Mouse (Mus musculus): ENCODE results near the gene Fam19a5. TPM values are rescaled to one million over a fixed set of nuclear protein-coding genes. Genes with fewer than 3 reads are reported as not detected.

Fam19a5 gene
- total and polyA plus RNA-seq, 2 experiments from 2014 or later, result 33.0 to 145 TPM

DNA sequence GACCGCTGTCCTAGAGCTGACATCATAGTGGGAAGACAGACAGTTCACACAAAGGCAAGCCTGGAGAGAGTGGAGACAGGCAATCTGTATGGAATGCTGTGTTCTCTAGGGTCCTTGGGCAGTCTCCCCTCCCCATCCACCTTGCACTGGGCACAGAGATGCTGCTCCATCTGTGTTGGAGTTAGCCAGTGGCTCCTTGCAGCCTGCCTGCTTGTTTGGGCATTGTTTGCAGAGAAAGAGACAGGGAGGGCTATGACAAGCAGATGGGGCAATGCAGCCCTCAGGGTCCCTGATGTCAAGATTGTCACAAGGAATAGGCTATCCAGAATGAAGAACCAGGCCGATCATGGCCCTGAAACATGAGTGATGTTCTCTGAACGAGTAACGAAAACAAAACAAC lies 5.6 kb downstream of the Fam19a5 start:
- H3K27ac ChIP-seq (ENCODE audit: low read depth, low read length), result no peak overlapping the region
- H3K9me3 ChIP-seq (ENCODE audit: low read length), result no peaks in the 10 kb centered on the region
- ATAC-seq (ENCODE audit: low FRiP score), result no peak
- peaks cover 18% of the 10 kb centered on the region; the same call in 1 of the 2 replicates for H3K4me1 ChIP-seq (ENCODE audit: insufficient read depth, low read length)
- H3K4me3 ChIP-seq (ENCODE audit: low read depth, low read length), result no peak overlapping the region
- H3K4me2 ChIP-seq (ENCODE audit: low read depth, low read length, poor library complexity, severe bottlenecking), result no peak overlapping the region; the same call in 1 of the 2 replicates
- H3K36me3 ChIP-seq (ENCODE audit: insufficient read depth, low read length), result no peaks in the 10 kb centered on the region
- no peak overlapping the region for H3K9ac ChIP-seq (replicated peaks; ENCODE audit: low read length, poor library complexity, severe bottlenecking)
- DNase-seq (ENCODE audit: low spot score), result no peak
- TF ChIP-seq CTCF (IDR thresholded peaks at IDR 0.05), result no peak
- no peaks in the 10 kb centered on the region for H3K27me3 ChIP-seq (ENCODE audit: insufficient read depth, low read length)
- 65% methylated on average over 4 of the region's 4 CpGs for WGBS

DNA sequence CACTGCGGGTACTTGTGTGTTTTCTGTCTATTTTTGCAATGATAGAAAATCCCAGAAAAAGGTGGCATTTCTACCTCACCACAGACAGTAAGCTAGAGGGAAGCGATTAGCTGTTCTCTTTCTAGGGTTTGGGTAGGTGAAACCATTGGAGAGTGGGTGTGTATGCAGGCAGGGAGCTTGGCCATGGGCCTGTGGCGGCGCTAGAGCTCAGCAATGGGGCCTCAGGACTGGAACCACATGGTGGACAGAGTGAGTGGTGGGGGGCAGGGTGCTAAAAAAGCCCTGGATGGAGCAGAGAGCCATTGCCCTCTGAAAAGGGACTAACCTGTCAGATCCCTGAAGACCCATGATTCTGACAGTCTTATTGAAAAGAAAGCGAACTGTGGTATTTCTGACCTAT lies 6.7 kb downstream of the Fam19a5 start:
- Histone ChIP-seq H3K27me3 (ENCODE audit: insufficient read depth, low read length) (no peaks in the 10 kb centered on the region), H3K36me3 (ENCODE audit: insufficient read depth, low read length) (no peaks in the 10 kb centered on the region), H3K4me2 (ENCODE audit: low read depth, low read length, poor library complexity, severe bottlenecking) (no peak overlapping the region), H3K9ac (replicated peaks; ENCODE audit: low read length, poor library complexity, severe bottlenecking) (no peak overlapping the region), H3K27ac (ENCODE audit: low read depth, low read length) (no peak overlapping the region), H3K4me1 (ENCODE audit: insufficient read depth, low read length) (peaks cover 18% of the 10 kb centered on the region; the same call in 1 of the 2 replicates), H3K9me3 (ENCODE audit: low read length) (no peaks in the 10 kb centered on the region), H3K4me3 (ENCODE audit: low read depth, low read length) (no peak overlapping the region)
- WGBS, result 57% methylated on average over 5 of the region's 5 CpGs
- TF ChIP-seq CTCF (IDR thresholded peaks at IDR 0.05), result peak; percentile 36
- DNase-seq (ENCODE audit: low spot score), result no peak
- ATAC-seq (ENCODE audit: low FRiP score), result no peak

DNA sequence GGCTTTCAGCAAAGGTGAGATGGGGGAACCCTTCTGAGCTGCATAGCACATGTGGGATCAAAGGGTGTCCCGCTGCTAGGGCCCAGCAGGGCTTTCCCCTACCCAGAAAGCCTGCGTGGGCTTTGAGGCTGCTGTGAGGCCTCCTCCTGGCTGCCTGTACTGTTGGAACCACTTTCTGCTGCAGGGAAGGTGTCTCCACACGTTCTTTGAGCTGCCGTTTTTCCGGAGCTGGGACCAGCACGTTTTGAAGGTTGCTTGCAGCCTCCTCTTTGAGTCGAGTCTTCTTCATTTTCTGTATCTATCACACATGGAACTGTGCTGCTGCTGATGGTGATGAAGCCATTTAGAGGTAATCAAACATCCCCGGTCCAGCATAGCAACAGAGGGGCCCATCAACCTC lies 7.5 kb downstream of the Fam19a5 start:
- Histone ChIP-seq H3K9me3 (ENCODE audit: low read length) (no peaks in the 10 kb centered on the region), H3K4me1 (ENCODE audit: insufficient read depth, low read length) (peaks cover 18% of the 10 kb centered on the region; the same call in 1 of the 2 replicates), H3K36me3 (ENCODE audit: insufficient read depth, low read length) (no peaks in the 10 kb centered on the region), H3K27ac (ENCODE audit: low read depth, low read length) (no peak overlapping the region), H3K27me3 (ENCODE audit: insufficient read depth, low read length) (no peaks in the 10 kb centered on the region), H3K9ac (replicated peaks; ENCODE audit: low read length, poor library complexity, severe bottlenecking) (no peak overlapping the region), H3K4me2 (ENCODE audit: low read depth, low read length, poor library complexity, severe bottlenecking) (no peak overlapping the region), H3K4me3 (ENCODE audit: low read depth, low read length) (no peak overlapping the region)
- 38% methylated on average over 8 of the region's 8 CpGs for WGBS
- DNase-seq (ENCODE audit: low spot score), result no peak
- ATAC-seq (ENCODE audit: low FRiP score), result no peak
- no peak for TF ChIP-seq CTCF (IDR thresholded peaks at IDR 0.05)

DNA sequence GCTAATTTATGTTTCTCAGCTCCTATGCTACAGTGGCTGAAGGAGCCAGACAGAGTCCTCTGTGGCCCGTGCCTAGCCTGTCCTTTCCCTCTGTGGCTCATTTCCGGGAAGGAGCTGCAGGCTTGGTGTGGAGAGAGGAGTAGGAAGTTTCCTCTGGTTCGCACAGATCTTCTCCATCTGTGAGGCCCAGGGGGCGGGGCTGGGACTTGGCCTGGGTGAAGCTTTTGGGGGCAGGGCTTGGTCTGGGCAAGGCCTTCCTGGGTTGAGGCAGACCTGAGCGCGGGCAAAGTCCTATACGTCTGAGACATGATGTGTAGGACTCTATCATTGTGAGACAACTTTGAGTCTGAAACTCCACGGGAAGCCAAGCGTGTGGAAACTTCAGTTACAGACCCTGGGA lies 11.7 kb downstream of the Fam19a5 start:
- no peak for TF ChIP-seq CTCF (IDR thresholded peaks at IDR 0.05)
- no peak overlapping the region for H3K9ac ChIP-seq (replicated peaks; ENCODE audit: low read length, poor library complexity, severe bottlenecking)
- WGBS, result 90% methylated on average over 9 of the region's 9 CpGs
- DNase-seq (ENCODE audit: low spot score), result no peak
- no peak overlapping the region for H3K27ac ChIP-seq (ENCODE audit: low read depth, low read length)
- no peaks in the 10 kb centered on the region for H3K36me3 ChIP-seq (ENCODE audit: insufficient read depth, low read length)
- H3K9me3 ChIP-seq (ENCODE audit: low read length), result no peaks in the 10 kb centered on the region
- H3K4me3 ChIP-seq (ENCODE audit: low read depth, low read length), result no peak overlapping the region
- no peaks in the 10 kb centered on the region for H3K4me1 ChIP-seq (ENCODE audit: insufficient read depth, low read length)
- no peak overlapping the region for H3K4me2 ChIP-seq (ENCODE audit: low read depth, low read length, poor library complexity, severe bottlenecking)
- H3K27me3 ChIP-seq (ENCODE audit: insufficient read depth, low read length), result no peaks in the 10 kb centered on the region
- ATAC-seq (ENCODE audit: low FRiP score), result no peak

DNA sequence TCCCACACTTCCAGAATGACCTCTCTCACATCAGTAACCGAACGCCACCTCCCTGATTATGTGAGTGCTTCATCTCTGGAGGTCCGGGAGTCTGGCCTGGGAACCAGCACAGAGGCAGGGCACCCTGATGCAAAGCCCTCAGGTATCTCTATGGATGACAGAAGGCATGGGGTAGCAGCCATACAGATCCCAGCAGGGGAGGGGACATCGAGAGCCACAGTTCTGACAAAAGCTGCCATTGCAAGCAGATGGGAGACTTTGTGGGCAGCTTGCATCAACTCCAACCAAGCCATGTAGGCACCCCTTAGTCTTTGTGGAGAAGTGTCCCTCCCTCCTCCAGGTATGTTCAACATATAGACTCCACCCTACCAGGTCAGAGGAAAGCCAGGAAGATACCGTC lies 20.2 kb downstream of the Fam19a5 start:
- ATAC-seq (ENCODE audit: low FRiP score) (no peak), DNase-seq (ENCODE audit: low spot score) (no peak)
- Histone ChIP-seq H3K36me3 (ENCODE audit: insufficient read depth, low read length) (no peaks in the 10 kb centered on the region), H3K4me2 (ENCODE audit: low read depth, low read length, poor library complexity, severe bottlenecking) (no peak overlapping the region), H3K9ac (replicated peaks; ENCODE audit: low read length, poor library complexity, severe bottlenecking) (no peak overlapping the region), H3K4me1 (ENCODE audit: insufficient read depth, low read length) (0 out of 2 replicates have a peak, but pooled peaks cover 4% of the 10 kb centered on the region), H3K27ac (ENCODE audit: low read depth, low read length) (no peak overlapping the region), H3K27me3 (ENCODE audit: insufficient read depth, low read length) (no peaks in the 10 kb centered on the region), H3K9me3 (ENCODE audit: low read length) (no peaks in the 10 kb centered on the region), H3K4me3 (ENCODE audit: low read depth, low read length) (no peak overlapping the region)
- no peak for TF ChIP-seq CTCF (IDR thresholded peaks at IDR 0.05)
- WGBS, result 95% methylated on average over 5 of the region's 5 CpGs

DNA sequence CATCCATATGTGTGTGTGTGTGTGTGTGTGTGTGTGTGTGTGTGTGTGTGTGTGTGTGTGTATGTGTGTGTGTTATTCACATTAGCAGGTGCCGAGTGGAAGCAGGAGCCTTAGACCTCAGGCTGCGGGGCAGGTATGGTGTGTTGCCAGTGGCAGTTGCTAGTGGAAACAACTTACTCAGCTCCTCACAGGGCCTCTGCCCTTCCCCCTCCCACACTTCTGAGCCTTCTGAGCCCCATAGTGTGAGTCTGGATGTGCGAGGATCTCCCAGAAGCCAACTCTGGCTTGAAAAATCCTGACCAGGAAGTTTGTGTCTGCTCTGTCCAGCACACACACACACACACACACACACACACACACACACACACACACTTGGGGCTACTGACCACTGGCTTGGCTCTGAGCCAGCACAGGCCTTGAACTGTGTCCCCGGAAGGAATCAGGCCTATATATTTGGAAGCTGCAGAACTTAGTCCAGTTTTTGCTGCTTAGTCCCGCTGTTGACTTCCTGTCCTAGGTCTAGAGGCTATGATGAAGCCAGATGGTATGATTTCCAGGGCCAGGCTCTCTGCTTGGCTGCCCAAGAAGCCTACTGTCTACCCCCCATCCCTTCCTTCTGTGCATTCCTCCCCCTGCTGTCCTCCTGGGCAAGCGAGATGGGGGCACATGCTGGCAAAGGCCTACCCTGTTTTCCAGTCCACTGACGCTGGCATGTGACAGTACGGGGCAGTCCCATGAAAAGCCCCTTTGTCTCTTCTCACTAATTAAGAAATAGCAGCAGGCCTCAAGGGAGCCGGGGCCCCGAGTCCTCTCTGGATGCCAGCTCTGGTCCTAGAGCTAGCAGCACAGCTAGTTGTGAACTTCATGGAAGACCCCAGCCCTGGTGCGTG lies 22.2 kb downstream of the Fam19a5 start:
- DNase-seq (ENCODE audit: low spot score) (peak; percentile 94), ATAC-seq (ENCODE audit: low FRiP score) (peak; percentile 82)
- 0 out of 2 replicates have a peak, but pooled peaks cover 4% of the 10 kb centered on the region for H3K4me1 ChIP-seq (ENCODE audit: insufficient read depth, low read length)
- no peaks in the 10 kb centered on the region for H3K9me3 ChIP-seq (ENCODE audit: low read length)
- 50% methylated on average over 11 of the region's 11 CpGs for whole genome bisulfite sequencing
- H3K27me3 ChIP-seq (ENCODE audit: insufficient read depth, low read length), result no peaks in the 10 kb centered on the region
- H3K4me3 ChIP-seq (ENCODE audit: low read depth, low read length), result no peak overlapping the region
- H3K9ac ChIP-seq (replicated peaks; ENCODE audit: low read length, poor library complexity, severe bottlenecking), result no peak overlapping the region
- H3K36me3 ChIP-seq (ENCODE audit: insufficient read depth, low read length), result no peaks in the 10 kb centered on the region
- H3K27ac ChIP-seq (ENCODE audit: low read depth, low read length), result no peak overlapping the region
- no peak overlapping the region for H3K4me2 ChIP-seq (ENCODE audit: low read depth, low read length, poor library complexity, severe bottlenecking)
- no peak for TF ChIP-seq CTCF (IDR thresholded peaks at IDR 0.05)

All from midbrain, postnatal 0 days (tissue).